20 mouse cellular contexts compared by ENCODE assay signal in genomic region chr2:96316531-96316930, GRCm38 (mm10). TPM values are rescaled to one million over a fixed set of nuclear protein-coding genes. Genes with fewer than 3 reads are reported as not detected.
DNase-seq lines count a peak whose midpoint lies in the region; ATAC-seq and TF ChIP-seq lines count a peak whose summit lies in the region.
"Had no signal": no experiment of that assay in that cellular context is flagged by ENCODE, and none has a peak within 500 bp of the region (broad histone marks: within the 10 kb centered on the region; RNA-seq: fewer than 3 reads in every experiment).

No protein-coding gene starts in this region.

- peak; percentile 53 for TF ChIP-seq CTCF in heart, adult 2 months (IDR thresholded peaks at IDR 0.05)
- TF ChIP-seq CTCF in lung, embryonic 14.5 days (IDR thresholded peaks at IDR 0.05; ENCODE audit: low read depth), result peak; percentile 40

- no peak for TF ChIP-seq POLR2A in heart, adult 2 months (IDR thresholded peaks at IDR 0.05; ENCODE audit: insufficient read depth, low read depth, low read length)

- H3K9ac ChIP-seq in heart, adult 2 months (ENCODE audit: low read depth, low read length), result no peak overlapping the region
- H3K9ac ChIP-seq in heart, embryonic 11.5 days (ENCODE audit: low read depth, low read length), result no peak overlapping the region
- H3K9ac ChIP-seq in lung, embryonic 14.5 days, result no peak overlapping the region
- H3K9ac ChIP-seq: embryonic facial prominence, embryonic 15.5 days; forebrain, embryonic 13.5 days; heart, embryonic 12.5 days; stomach, embryonic 15.5 days had no signal

- no peaks in the 10 kb centered on the region for H3K79me2 ChIP-seq in heart, adult 2 months (replicated peaks; ENCODE audit: control insufficient read depth, insufficient read depth, low read length)

- no peak overlapping the region for H3K27ac ChIP-seq in heart, adult 2 months
- H3K27ac ChIP-seq in heart, embryonic 11.5 days (ENCODE audit: low read depth, low read length), result no peak overlapping the region
- no peak overlapping the region for H3K27ac ChIP-seq in lung, embryonic 14.5 days (ENCODE audit: low read depth)
- H3K27ac ChIP-seq: embryonic facial prominence, embryonic 15.5 days; forebrain, embryonic 13.5 days; hindbrain, embryonic 10.5 days; stomach, embryonic 15.5 days had no signal

- H3K4me1 ChIP-seq in heart, adult 2 months (ENCODE audit: control insufficient read depth, insufficient read depth, low read length), result no peaks in the 10 kb centered on the region; the same call in 1 of the 2 replicates
- H3K4me1 ChIP-seq in heart, embryonic 11.5 days (ENCODE audit: control insufficient read depth, insufficient read depth, low read length), result no peaks in the 10 kb centered on the region; the same call in 1 of the 2 replicates
- H3K4me1 ChIP-seq in lung, embryonic 14.5 days (ENCODE audit: insufficient read depth), result no peaks in the 10 kb centered on the region
- H3K4me1 ChIP-seq: stomach, embryonic 15.5 days had no signal

- H3K36me3 ChIP-seq in heart, adult 2 months (ENCODE audit: control insufficient read depth, insufficient read depth, low read length), result no peaks in the 10 kb centered on the region
- no peaks in the 10 kb centered on the region for H3K36me3 ChIP-seq in heart, embryonic 11.5 days (ENCODE audit: control insufficient read depth, insufficient read depth, low read length)
- H3K36me3 ChIP-seq in lung, embryonic 14.5 days (ENCODE audit: insufficient read depth), result no peaks in the 10 kb centered on the region
- H3K36me3 ChIP-seq: embryonic facial prominence, embryonic 15.5 days; heart, embryonic 12.5 days; hindbrain, embryonic 10.5 days; stomach, embryonic 15.5 days had no signal

- H3K4me3 ChIP-seq in heart, adult 2 months, result no peak overlapping the region
- H3K4me3 ChIP-seq in heart, embryonic 11.5 days (ENCODE audit: low read depth, low read length), result no peak overlapping the region
- H3K4me3 ChIP-seq in lung, embryonic 14.5 days (ENCODE audit: low read depth, low read length), result no peak overlapping the region
- H3K4me3 ChIP-seq: embryonic facial prominence, embryonic 15.5 days; heart, embryonic 12.5 days; stomach, embryonic 15.5 days had no signal

- 35% methylated on average over 1 of the region's 1 CpGs for WGBS in heart, adult 2 months
- WGBS in heart, embryonic 11.5 days (ENCODE audit: insufficient replicate concordance), result 24% methylated on average over 1 of the region's 1 CpGs
- 28% methylated on average over 1 of the region's 1 CpGs for WGBS in lung, embryonic 14.5 days

- ATAC-seq in heart, embryonic 11.5 days (replicated peaks; ENCODE audit: insufficient number of reproducible peaks, low FRiP score, low TSS enrichment), result no peak
- no peak for ATAC-seq in lung, embryonic 14.5 days (ENCODE audit: insufficient read depth)
- ATAC-seq in CD4-positive, CD25-positive, alpha-beta regulatory T cell, adult 4 months, result no peak

- no peak overlapping the region for H3K4me2 ChIP-seq in heart, embryonic 11.5 days
- H3K4me2 ChIP-seq in lung, embryonic 14.5 days, result no peak overlapping the region
- H3K4me2 ChIP-seq: embryonic facial prominence, embryonic 15.5 days; stomach, embryonic 15.5 days had no signal

- H3K27me3 ChIP-seq in heart, adult 2 months (ENCODE audit: control insufficient read depth, insufficient read depth, low read length), result peaks cover 1% of the 10 kb centered on the region
- no peaks in the 10 kb centered on the region for H3K27me3 ChIP-seq in heart, embryonic 11.5 days (ENCODE audit: control insufficient read depth, insufficient read depth, low read length)
- H3K27me3 ChIP-seq in lung, embryonic 14.5 days (ENCODE audit: insufficient read depth, low read length), result no peaks in the 10 kb centered on the region
- H3K27me3 ChIP-seq: embryonic facial prominence, embryonic 15.5 days; forebrain, embryonic 13.5 days; stomach, embryonic 15.5 days had no signal

- no peaks in the 10 kb centered on the region for H3K9me3 ChIP-seq in heart, embryonic 11.5 days (replicated peaks; ENCODE audit: control insufficient read depth, low read length)
- H3K9me3 ChIP-seq in lung, embryonic 14.5 days (ENCODE audit: low read depth, low read length), result no peaks in the 10 kb centered on the region
- H3K9me3 ChIP-seq: embryonic facial prominence, embryonic 15.5 days; forebrain, embryonic 13.5 days; heart, embryonic 12.5 days; hindbrain, embryonic 10.5 days; stomach, embryonic 15.5 days had no signal

- intact Hi-C loops in heart, adult 2 months (cut with DNase I), result no loop called here

- no peak for TF ChIP-seq EP300 in heart, adult 2 months (IDR thresholded peaks at IDR 0.05; ENCODE audit: insufficient read depth, low read depth, low read length)

- DNase-seq in cerebellum, adult 18-20 months, result peak; percentile 35 to 51
- DNase-seq in cerebellum, adult 11 months, result no peak
- no peak for DNase-seq in heart, adult 2 months
- peak; percentile 6 for DNase-seq in lung, embryonic 14.5 days
- no peak for DNase-seq in lung, postnatal 4 days
- peak; percentile 14 for DNase-seq in embryo, embryonic 10.5 days (ENCODE audit: low spot score)
- DNase-seq: adrenal gland, postnatal 14 days; gastrocnemius, postnatal 10 days; kidney, adult 18-20 months; liver; lung, adult 2 months; thymus, postnatal 36 days had no signal

RNA-seq across cellular contexts. Expression of gene Lrrc4c, which starts 1.4 kb away (rescaled TPM):
- under 1 TPM; 0.20 to 0.39 TPM for total RNA-seq in heart, adult 2 months (2021)
- 0.23 and 0.35 TPM in 2 replicates for polyA plus RNA-seq in heart, adult 2 months (2012; rRNA removed)
- polyA plus RNA-seq in heart, embryonic 11.5 days (2014; fragmentation: Nextera tagmentation; extraction: Ambion mirVana), result 0.19 and 0.38 TPM in 2 replicates
- 0.64 and 0.66 TPM in 2 replicates for polyA plus RNA-seq in lung, embryonic 14.5 days (2014; fragmentation: Nextera tagmentation; extraction: Ambion mirVana)
- polyA plus RNA-seq in CD4-positive, CD25-positive, alpha-beta regulatory T cell, adult 4 months (2017; shearing (Covaris generic)), result not detected
- total RNA-seq: megakaryocyte progenitor cell, adult 5-6 weeks had no signal

Comparison
In these comparisons a context has a peak if more than half of its experiments do, and no peak if none do; other contexts are left out.
1. DNase-seq: peak in cerebellum, adult 18-20 months (2 of 2), lung, embryonic 14.5 days (single experiment) and embryo, embryonic 10.5 days (single experiment); none in cerebellum, adult 11 months (single experiment), heart, adult 2 months (0 of 2) and lung, postnatal 4 days (0 of 2).